Mouse (Mus musculus): ENCODE measurements around the gene Slc27a4.

GRCm38 (mm10) chr2:29802827-29803201, 380 bp downstream of the Slc27a4 start:
- TF ChIP-seq POLR2A (IDR thresholded peaks at IDR 0.05; ENCODE audit: borderline replicate concordance, insufficient read depth, low read length) (no peak), CTCF (IDR thresholded peaks at IDR 0.05; ENCODE audit: borderline replicate concordance, insufficient read depth, low read depth, low read length) (no peak)

Measured in cerebellum, adult 2 months (tissue).